Mouse (Mus musculus): Measurements from ENCODE around the gene Elk4. TPM values are rescaled to one million over a fixed set of nuclear protein-coding genes. Genes with fewer than 3 reads are reported as not detected.

Gene Elk4
- polyA plus RNA-seq, 1 experiment: 59.7 TPM

GRCm38 (mm10) chr1:131968983-131969382 lies 38.4 kb upstream of the Elk4 start:
- H3K27ac ChIP-seq (ENCODE audit: insufficient read depth, low read depth, low read length): no peak overlapping the region

GRCm38 (mm10) chr1:131969825-131970224 lies 37.6 kb upstream of the Elk4 start:
- H3K27ac ChIP-seq (ENCODE audit: insufficient read depth, low read depth, low read length): no peak overlapping the region
- H3K4me3 ChIP-seq (ENCODE audit: insufficient read depth, low read length): no peak overlapping the region
- no peaks in the 10 kb centered on the region for H3K4me1 ChIP-seq (ENCODE audit: control insufficient read depth, insufficient read depth, low read length)
- no peak for TF ChIP-seq CTCF (IDR thresholded peaks at IDR 0.05; ENCODE audit: low read depth, low read length)
- no peak for TF ChIP-seq POLR2A (IDR thresholded peaks at IDR 0.05; ENCODE audit: borderline replicate concordance, low read depth, low read length)

More at GRCm38 (mm10) chr1:131968983-131969382, 38.4 kb upstream of the Elk4 start:
- TF ChIP-seq CTCF (IDR thresholded peaks at IDR 0.05; ENCODE audit: low read depth, low read length): no peak
- TF ChIP-seq POLR2A (IDR thresholded peaks at IDR 0.05; ENCODE audit: borderline replicate concordance, low read depth, low read length): no peak
- H3K4me3 ChIP-seq (ENCODE audit: insufficient read depth, low read length): no peak overlapping the region
- H3K4me1 ChIP-seq (ENCODE audit: control insufficient read depth, insufficient read depth, low read length): no peaks in the 10 kb centered on the region

- H3K4me3 ChIP-seq (ENCODE audit: insufficient read depth, low read length): no peak overlapping the region
- 0 out of 2 replicates have a peak, but pooled peaks cover under 1% of the 10 kb centered on the region for H3K4me1 ChIP-seq (ENCODE audit: control insufficient read depth, insufficient read depth, low read length)
- TF ChIP-seq CTCF (IDR thresholded peaks at IDR 0.05; ENCODE audit: low read depth, low read length) (no peak), POLR2A (IDR thresholded peaks at IDR 0.05; ENCODE audit: borderline replicate concordance, low read depth, low read length) (no peak)
- no peak overlapping the region for H3K27ac ChIP-seq (ENCODE audit: insufficient read depth, low read depth, low read length)
Measured at GRCm38 (mm10) chr1:131970322-131970660, 37.1 kb upstream of the Elk4 start.

DNA sequence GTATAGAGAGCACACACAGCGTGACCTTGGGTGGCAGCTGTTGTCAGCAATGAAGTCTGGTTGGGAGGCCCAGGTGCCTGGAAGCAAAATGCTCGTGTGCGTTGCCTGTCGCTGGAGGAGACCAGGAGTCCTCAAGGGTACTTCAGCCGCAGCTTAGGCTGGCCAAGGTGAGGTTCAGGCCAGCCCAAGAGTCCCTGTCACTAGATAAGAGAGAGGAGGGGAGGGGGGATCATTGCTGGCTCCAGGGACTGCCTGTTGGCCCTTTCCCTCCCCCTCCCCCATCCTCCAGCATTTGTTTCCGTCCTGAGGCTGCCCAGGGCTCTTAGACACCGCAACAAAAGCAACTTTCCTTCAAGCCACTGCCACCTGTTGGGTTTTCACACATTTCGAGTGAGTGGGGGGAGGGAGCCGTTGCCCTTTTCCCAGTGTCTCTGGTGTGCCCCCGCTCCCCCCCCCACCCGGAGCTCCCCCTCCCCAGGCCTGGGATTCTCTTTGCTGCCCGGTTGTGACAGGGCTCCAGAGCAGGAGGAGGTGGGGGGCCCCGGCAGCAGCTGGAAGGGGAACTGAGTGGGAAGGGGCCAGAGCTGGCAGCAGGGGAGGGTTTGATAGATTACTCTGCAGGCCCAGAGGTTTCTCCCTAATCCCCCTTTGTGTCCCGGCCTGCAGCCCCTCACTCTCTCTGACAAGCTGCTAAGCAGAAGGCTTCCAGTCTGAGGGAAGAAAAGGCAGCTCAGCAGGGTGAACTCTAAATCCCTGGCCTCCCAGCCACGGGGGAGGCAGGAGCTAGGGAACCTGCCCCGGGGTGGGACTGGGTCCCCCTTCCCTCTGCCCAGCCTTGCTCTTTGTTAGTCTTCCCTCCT lies 36.5 kb upstream of the Elk4 start:
- no peak for TF ChIP-seq POLR2A (IDR thresholded peaks at IDR 0.05; ENCODE audit: borderline replicate concordance, low read depth, low read length)
- no peak for TF ChIP-seq CTCF (IDR thresholded peaks at IDR 0.05; ENCODE audit: low read depth, low read length)
- Histone ChIP-seq H3K4me3 (ENCODE audit: insufficient read depth, low read length) (no peak overlapping the region), H3K27ac (ENCODE audit: insufficient read depth, low read depth, low read length) (no peak overlapping the region), H3K4me1 (ENCODE audit: control insufficient read depth, insufficient read depth, low read length) (peaks cover 6% of the 10 kb centered on the region; the same call in 1 of the 2 replicates)

DNA sequence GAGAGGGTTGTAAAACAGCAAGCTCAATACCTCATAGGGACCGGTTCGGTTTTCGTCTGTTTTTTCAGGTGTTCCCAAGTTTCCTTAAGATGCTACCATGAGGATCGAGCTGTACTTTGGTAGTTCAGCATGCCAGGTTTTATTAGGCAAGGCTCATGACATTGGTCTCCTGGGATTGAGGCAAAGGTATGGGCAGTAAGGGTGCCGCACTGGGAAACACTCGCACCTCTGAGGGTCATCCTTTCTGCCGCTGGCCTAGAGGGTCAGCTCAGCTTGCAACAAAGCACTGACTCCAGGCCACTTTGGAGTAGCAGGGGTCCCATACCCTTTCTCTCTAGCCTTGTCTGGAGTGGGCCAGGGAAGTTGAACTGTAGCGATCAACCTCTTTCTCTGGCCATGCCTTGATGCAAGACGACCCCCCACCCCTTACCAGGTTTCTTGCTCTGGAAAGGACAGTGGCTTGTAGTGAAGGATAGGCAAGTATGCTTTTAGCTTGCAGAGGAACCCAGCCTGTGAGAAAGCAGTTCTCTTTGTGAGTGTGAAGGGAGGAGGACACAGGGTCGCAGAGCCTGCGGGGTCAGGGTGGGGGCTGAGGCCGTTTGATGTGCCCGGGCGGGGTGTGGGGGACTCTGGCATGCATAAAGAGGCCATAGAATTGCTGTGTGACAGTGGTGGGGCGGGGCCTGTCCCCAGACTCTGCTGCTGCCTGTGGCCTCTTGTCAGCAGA lies 35.5 kb upstream of the Elk4 start:
- no peak overlapping the region for H3K27ac ChIP-seq (ENCODE audit: insufficient read depth, low read depth, low read length)

GRCm38 (mm10) chr1:131972498-131973334 lies 34.7 kb upstream of the Elk4 start:
- H3K4me3 ChIP-seq (ENCODE audit: insufficient read depth, low read length): no peak overlapping the region
- TF ChIP-seq POLR2A (IDR thresholded peaks at IDR 0.05; ENCODE audit: borderline replicate concordance, low read depth, low read length) (no peak), CTCF (IDR thresholded peaks at IDR 0.05; ENCODE audit: low read depth, low read length) (no peak)
- H3K27ac ChIP-seq (ENCODE audit: insufficient read depth, low read depth, low read length): no peak overlapping the region
- peaks cover 8% of the 10 kb centered on the region; the same call in 1 of the 2 replicates for H3K4me1 ChIP-seq (ENCODE audit: control insufficient read depth, insufficient read depth, low read length)

More for the DNA sequence above, 35.5 kb upstream of the Elk4 start:
- Histone ChIP-seq H3K4me3 (ENCODE audit: insufficient read depth, low read length) (no peak overlapping the region), H3K4me1 (ENCODE audit: control insufficient read depth, insufficient read depth, low read length) (peaks cover 8% of the 10 kb centered on the region; the same call in 1 of the 2 replicates)
- TF ChIP-seq POLR2A (IDR thresholded peaks at IDR 0.05; ENCODE audit: borderline replicate concordance, low read depth, low read length) (no peak), CTCF (IDR thresholded peaks at IDR 0.05; ENCODE audit: low read depth, low read length) (no peak)

DNA sequence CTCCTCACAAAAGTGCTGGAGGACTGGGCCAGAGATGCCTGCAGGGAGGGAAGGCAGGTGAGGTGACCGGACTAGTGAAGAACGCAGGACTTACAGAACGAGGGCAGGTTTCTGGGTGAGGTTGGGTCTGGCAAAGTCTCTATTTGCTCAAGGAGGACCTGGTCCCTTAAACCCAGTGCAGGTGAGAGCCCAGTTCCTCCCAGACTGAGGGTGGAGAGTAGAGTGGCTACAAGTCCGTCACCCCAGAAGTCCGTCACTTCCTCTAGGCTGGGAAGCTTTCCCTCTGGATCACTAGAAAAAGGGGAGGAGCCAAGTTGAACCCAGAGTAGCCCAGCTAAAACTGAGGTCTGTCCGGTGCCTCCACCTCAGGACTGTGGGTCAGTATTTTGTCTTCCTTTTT lies 33.4 kb upstream of the Elk4 start:
- Histone ChIP-seq H3K4me3 (ENCODE audit: insufficient read depth, low read length) (no peak overlapping the region), H3K4me1 (ENCODE audit: control insufficient read depth, insufficient read depth, low read length) (peaks cover 8% of the 10 kb centered on the region; the same call in 1 of the 2 replicates), H3K27ac (ENCODE audit: insufficient read depth, low read depth, low read length) (no peak overlapping the region)
- TF ChIP-seq POLR2A (IDR thresholded peaks at IDR 0.05; ENCODE audit: borderline replicate concordance, low read depth, low read length) (no peak), CTCF (IDR thresholded peaks at IDR 0.05; ENCODE audit: low read depth, low read length) (no peak)

- H3K4me1 ChIP-seq (ENCODE audit: control insufficient read depth, insufficient read depth, low read length): peaks cover 8% of the 10 kb centered on the region; the same call in 1 of the 2 replicates
- no peak overlapping the region for H3K27ac ChIP-seq (ENCODE audit: insufficient read depth, low read depth, low read length)
- no peak overlapping the region for H3K4me3 ChIP-seq (ENCODE audit: insufficient read depth, low read length)
- TF ChIP-seq POLR2A (IDR thresholded peaks at IDR 0.05; ENCODE audit: borderline replicate concordance, low read depth, low read length): no peak
- TF ChIP-seq CTCF (IDR thresholded peaks at IDR 0.05; ENCODE audit: low read depth, low read length): no peak
Measured at GRCm38 (mm10) chr1:131976886-131977285, 30.5 kb upstream of the Elk4 start.

GRCm38 (mm10) chr1:131980471-131980870 lies 26.9 kb upstream of the Elk4 start:
- Histone ChIP-seq H3K27ac (ENCODE audit: insufficient read depth, low read depth, low read length) (no peak overlapping the region), H3K4me1 (ENCODE audit: control insufficient read depth, insufficient read depth, low read length) (peaks cover 6% of the 10 kb centered on the region; the same call in 1 of the 2 replicates), H3K4me3 (ENCODE audit: insufficient read depth, low read length) (no peak overlapping the region)
- TF ChIP-seq CTCF (IDR thresholded peaks at IDR 0.05; ENCODE audit: low read depth, low read length) (no peak), POLR2A (IDR thresholded peaks at IDR 0.05; ENCODE audit: borderline replicate concordance, low read depth, low read length) (no peak)

Measured in bone marrow macrophage, adult 2 months (primary cell).